Mouse (Mus musculus) heart, embryonic 11.5 days (tissue): ENCODE results near the gene Pkd1l1. TPM values are rescaled to one million over a fixed set of nuclear protein-coding genes. Genes with fewer than 3 reads are reported as not detected.
A peak's percentile ranks its signal among the peaks of the same experiment; 100 is the strongest.

Experiments
- ATAC-seq: fragments of 200-750 bp; cut with Nextera tagmentation; replicated peaks from 2 replicates; pipeline ENCODE4 v1.8.0; 2017; ENCODE audit warnings: moderate library complexity; ENCODE audit not compliant: insufficient number of reproducible peaks, low FRiP score, low TSS enrichment
- H3K27ac ChIP-seq: fragments of 300-500 bp; sonication (generic); 2 replicates; pipeline ENCODE4 v1.5.1; 2014; ENCODE audit warnings: mild to moderate bottlenecking, low read depth, low read length
- H3K27me3 ChIP-seq: fragments of 300-500 bp; sonication (generic); 2 replicates; pipeline ENCODE4 v1.6.1; 2014; ENCODE audit warnings: mild to moderate bottlenecking, low read length, mixed read lengths; ENCODE audit not compliant: control insufficient read depth, insufficient read depth
- H3K36me3 ChIP-seq: fragments of 300-500 bp; sonication (generic); 2 replicates; pipeline ENCODE4 v1.6.1; 2014; ENCODE audit warnings: mild to moderate bottlenecking, low read length, moderate library complexity, mixed read lengths; ENCODE audit not compliant: control insufficient read depth, insufficient read depth
- H3K4me1 ChIP-seq: fragments of 300-500 bp; sonication (generic); 2 replicates; pipeline ENCODE4 v1.6.1; 2014; ENCODE audit warnings: low read length; ENCODE audit not compliant: control insufficient read depth, insufficient read depth
- H3K4me2 ChIP-seq: fragments of 300-500 bp; sonication (generic); 2 replicates; pipeline ENCODE4 v1.6.1; 2014; ENCODE audit warnings: mild to moderate bottlenecking, moderate library complexity
- H3K4me3 ChIP-seq: fragments of 300-500 bp; sonication (generic); 2 replicates; pipeline ENCODE4 v1.5.1; 2014; ENCODE audit warnings: low read depth, low read length
- H3K9ac ChIP-seq: fragments of 300-500 bp; sonication (generic); 2 replicates; pipeline ENCODE4 v1.6.1; 2014; ENCODE audit warnings: mild to moderate bottlenecking, low read depth, low read length, moderate library complexity
- H3K9me3 ChIP-seq: fragments of 300-500 bp; sonication (generic); replicated peaks from 2 replicates; pipeline ENCODE4 v1.6.1; 2016; ENCODE audit warnings: low read length; ENCODE audit not compliant: control insufficient read depth
- WGBS: fragments of 180-500 bp; shearing (Covaris S2); extraction: QIAGEN DNeasy Blood & Tissue Kit; methylation state at CpG from one replicate; pipeline ENCODE4 v1.1.7; 2014; ENCODE audit not compliant: insufficient replicate concordance; 5-methylcytosine and 5-hydroxymethylcytosine counted together
- polyA plus RNA-seq: library from polyadenylated mRNA; unstranded; fragments of >200 nt; fragmentation: Nextera tagmentation; extraction: Ambion mirVana; gene quantifications from 2 replicates; pipeline ENCODE4 v1.2.1, GENCODE M21; 2014

The Pkd1l1 gene
- polyA plus RNA-seq, result 0.07 TPM in 1 of 2 replicates, not detected in the other

DNA sequence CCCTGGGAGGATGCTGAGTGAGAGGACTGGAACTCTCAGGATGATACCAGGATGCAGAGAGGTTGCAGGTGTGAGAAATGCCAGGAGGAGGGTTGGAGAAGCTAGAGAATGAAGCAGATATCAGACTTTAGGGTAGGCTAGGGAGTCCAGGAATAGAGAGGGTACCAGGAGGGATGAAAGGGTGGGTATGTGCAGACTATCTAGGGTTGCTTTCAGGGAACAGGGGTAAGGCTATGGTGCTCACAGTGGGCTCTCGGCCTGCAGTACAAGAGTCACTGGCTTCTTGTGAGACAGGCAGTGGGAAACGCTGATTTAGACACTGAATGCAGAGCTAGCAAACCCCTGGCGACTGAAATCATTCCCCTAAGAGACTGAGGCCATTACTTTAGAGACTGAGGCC lies at the start of gene Pkd1l1:
Pkd1l1 (minus strand) TSS at position 101 of the 400 bp plus-strand sequence.
- H3K4me2 ChIP-seq, result no peak within 1 kb of the TSS
- WGBS, result 75% methylated on average over 3 of the region's 3 CpGs
- H3K9ac ChIP-seq, result no peak within 1 kb of the TSS

DNA sequence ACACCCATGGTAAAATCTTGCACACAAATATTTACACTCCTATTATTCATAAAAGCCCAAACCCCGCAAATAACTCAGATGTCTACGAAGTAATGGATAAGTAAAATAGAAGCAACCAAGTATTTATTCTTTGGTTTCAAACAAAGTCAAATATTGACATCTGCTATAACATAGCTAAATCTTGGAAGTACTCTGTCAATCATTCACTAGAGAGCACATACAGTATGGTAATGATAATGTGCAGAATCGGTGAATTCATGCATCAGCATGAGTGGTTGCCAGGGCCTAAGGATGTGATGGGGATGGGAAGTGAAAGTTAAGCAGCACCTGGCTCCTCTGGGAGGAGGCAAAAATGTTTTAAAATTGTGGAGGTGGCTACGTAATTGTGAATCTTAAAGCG lies 47.1 kb upstream of the Pkd1l1 start:
- no peaks in the 10 kb centered on the region for H3K36me3 ChIP-seq
- WGBS, result 84% methylated on average over 5 of the region's 5 CpGs

More for the DNA sequence above, at the start of gene Pkd1l1:
- no peaks in the 10 kb centered on the region for H3K27me3 ChIP-seq
- no peaks in the 10 kb centered on the region for H3K4me1 ChIP-seq
- H3K27ac ChIP-seq, result no peak within 1 kb of the TSS
- no peaks in the 10 kb centered on the region for H3K36me3 ChIP-seq
- no peak for ATAC-seq
- no peaks in the 10 kb centered on the region for H3K9me3 ChIP-seq
- H3K4me3 ChIP-seq, result no peak within 1 kb of the TSS

DNA sequence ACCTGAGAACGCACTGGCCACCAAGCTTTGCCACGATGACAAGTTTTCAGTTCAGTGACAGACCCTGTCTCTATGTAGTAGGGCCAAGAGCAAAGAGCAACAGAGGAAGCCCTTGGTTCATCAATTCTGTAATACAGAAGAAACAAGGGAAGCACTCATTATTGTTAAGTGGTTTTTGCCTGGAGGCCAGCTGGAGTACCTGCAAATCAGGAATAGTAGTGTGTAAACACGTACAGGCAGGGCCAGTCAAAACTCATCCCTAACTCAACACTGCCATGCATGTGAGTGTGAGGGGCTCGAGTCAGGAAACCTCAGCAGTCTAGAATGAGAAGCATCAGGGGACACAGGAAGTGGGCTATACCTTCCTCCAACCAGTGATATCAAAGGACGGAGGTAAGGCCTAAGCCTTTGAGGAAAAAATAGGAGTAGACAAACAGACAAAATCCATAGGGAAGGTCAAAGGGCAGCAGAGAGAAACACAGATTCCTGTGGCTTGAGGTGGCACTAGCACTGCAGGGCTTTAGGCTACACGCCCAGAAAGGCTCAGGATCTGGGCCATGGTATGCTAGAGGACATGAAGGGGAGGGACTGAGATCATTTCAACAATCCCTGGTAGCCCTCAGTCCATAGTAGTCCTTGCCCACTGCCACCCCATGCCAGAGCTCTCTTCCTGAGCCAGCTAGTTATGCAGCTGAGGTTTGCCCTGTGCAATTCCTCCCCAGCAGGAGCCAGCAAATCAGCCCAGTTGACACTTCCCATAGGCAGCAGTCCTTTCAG lies 45.6 kb upstream of the Pkd1l1 start:
- H3K36me3 ChIP-seq, result no peaks in the 10 kb centered on the region
- ATAC-seq, result no peak
- no peak overlapping the region for H3K9ac ChIP-seq
- H3K9me3 ChIP-seq, result no peaks in the 10 kb centered on the region
- H3K4me3 ChIP-seq, result no peak overlapping the region
- H3K4me2 ChIP-seq, result no peak overlapping the region
- no peaks in the 10 kb centered on the region for H3K27me3 ChIP-seq
- WGBS, result 72% methylated on average over 6 of the region's 6 CpGs
- H3K4me1 ChIP-seq, result no peaks in the 10 kb centered on the region
- no peak overlapping the region for H3K27ac ChIP-seq

More for the DNA sequence above, 47.1 kb upstream of the Pkd1l1 start:
- Histone ChIP-seq H3K4me3 (no peak overlapping the region), H3K9me3 (no peaks in the 10 kb centered on the region), H3K27me3 (no peaks in the 10 kb centered on the region), H3K27ac (no peak overlapping the region), H3K4me2 (no peak overlapping the region), H3K9ac (no peak overlapping the region), H3K4me1 (no peaks in the 10 kb centered on the region)
- ATAC-seq, result no peak

DNA sequence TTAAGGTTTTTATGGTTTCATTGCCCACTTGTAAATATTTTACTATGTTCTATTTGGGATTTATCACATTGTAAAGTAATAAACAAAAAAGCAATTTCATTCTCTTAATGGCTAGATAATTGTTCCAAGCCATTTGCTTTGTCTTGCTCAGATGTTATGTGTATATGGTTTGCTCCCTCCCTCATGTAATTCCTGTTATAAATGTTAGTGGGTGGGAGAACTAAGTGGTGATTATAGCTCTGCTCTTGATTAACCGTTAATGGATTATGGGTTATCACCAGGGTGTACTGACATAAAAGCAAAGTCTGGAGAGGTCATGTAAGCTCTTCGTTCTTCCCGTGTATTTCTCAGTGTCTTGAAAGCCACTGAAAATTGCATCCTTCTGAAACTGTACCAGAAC lies 41.7 kb upstream of the Pkd1l1 start:
- H3K4me3 ChIP-seq, result no peak overlapping the region
- no peak overlapping the region for H3K9ac ChIP-seq
- no peaks in the 10 kb centered on the region for H3K9me3 ChIP-seq
- H3K4me1 ChIP-seq, result peaks cover 6% of the 10 kb centered on the region
- no peak overlapping the region for H3K27ac ChIP-seq
- no peaks in the 10 kb centered on the region for H3K36me3 ChIP-seq
- H3K4me2 ChIP-seq, result no peak overlapping the region
- ATAC-seq, result no peak
- 74% methylated on average over 3 of the region's 3 CpGs for whole genome bisulfite sequencing
- no peaks in the 10 kb centered on the region for H3K27me3 ChIP-seq

DNA sequence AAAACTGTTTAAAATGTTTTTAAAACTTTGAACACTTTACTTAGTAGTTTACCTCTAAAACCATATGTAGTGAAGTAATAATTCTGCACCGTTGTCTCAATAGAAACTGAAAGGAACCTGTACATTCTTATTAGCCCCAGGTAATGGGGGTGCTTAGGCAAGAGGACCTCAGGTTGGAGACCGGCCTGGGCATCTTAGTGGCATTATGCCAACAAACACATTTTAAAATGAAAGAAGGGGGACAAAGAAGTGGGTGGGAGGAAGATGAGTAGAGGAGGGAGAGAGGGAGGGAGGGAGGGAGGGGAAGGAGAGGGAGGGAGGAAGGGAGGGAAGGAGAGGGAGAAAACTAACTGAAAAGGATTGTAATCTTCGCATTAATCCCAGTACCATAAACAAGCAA lies 38.3 kb upstream of the Pkd1l1 start:
- no peaks in the 10 kb centered on the region for H3K27me3 ChIP-seq
- H3K27ac ChIP-seq, result no peak overlapping the region; the same call in 1 of the 2 replicates
- no peaks in the 10 kb centered on the region for H3K36me3 ChIP-seq
- peaks cover 8% of the 10 kb centered on the region for H3K4me1 ChIP-seq
- 2% methylated on average over 3 of the region's 3 CpGs for WGBS
- H3K4me3 ChIP-seq, result peak overlapping the region; percentile 82
- ATAC-seq, result no peak; the same call in 1 of the 2 replicates
- H3K9me3 ChIP-seq, result no peaks in the 10 kb centered on the region
- peak overlapping the region; percentile 96 for H3K9ac ChIP-seq
- peak overlapping the region; percentile 70 for H3K4me2 ChIP-seq

DNA sequence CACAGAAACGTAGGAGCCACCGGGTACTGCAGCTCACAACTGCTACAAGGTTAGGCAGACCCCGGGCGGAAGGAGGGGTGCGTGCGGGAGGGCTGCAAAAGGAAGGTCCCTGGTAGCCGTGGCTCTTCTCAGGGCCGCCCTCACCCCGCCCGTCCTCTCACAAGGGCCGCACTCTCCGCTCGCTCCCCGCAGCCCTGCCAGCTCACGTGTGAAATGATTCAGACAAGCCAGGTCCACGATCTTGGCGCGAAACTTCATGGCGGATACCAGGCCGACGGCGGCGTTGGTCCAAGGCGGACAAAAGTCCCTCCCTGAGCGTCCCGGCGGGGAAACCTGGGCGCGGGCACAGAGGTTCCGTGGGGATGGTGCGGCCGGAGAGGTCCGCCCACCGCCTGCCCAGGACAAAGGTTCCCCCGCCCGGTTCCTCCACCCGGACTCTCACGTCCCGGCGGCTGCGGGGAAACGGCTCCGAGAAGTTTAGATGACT lies 37.8 kb upstream of the Pkd1l1 start, which contains the start of gene Hus1:
Hus1 (minus strand) TSS at position 339 of the 487 bp plus-strand sequence.
- Histone ChIP-seq H3K27ac (peak within 1 kb of the TSS; percentile 90), H3K9me3 (no peaks in the 10 kb centered on the region), H3K4me1 (peaks cover 8% of the 10 kb centered on the region), H3K9ac (peak within 1 kb of the TSS; percentile 96), H3K4me2 (peak within 1 kb of the TSS; percentile 70), H3K36me3 (0 out of 2 replicates have a peak, but pooled peaks cover 2% of the 10 kb centered on the region), H3K4me3 (peak within 1 kb of the TSS; percentile 82), H3K27me3 (no peaks in the 10 kb centered on the region)
- WGBS, result 0% methylated on average over 43 of the region's 43 CpGs
- peak; percentile 93 for ATAC-seq

DNA sequence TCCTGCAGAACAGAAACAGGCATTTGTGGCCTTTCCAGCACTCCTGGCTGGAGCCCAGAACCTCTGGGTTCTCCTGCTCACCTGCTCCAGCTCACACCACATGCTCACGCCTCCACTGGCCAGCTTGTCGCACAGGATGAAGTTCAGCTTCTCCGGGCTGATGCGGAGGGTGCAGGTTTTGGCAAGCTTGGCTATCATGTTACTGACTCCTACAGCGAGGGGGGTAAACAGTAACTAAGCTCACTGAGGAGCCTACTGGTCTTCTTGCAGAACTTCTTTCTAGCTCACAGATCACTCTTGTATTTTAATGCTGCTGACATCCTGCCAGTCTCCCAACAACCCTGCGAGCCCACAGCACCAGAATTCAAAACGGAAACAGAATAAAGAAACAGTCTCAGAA lies 37.4 kb upstream of the Pkd1l1 start:
- Histone ChIP-seq H3K9ac (peak overlapping the region; percentile 96), H3K27me3 (no peaks in the 10 kb centered on the region), H3K9me3 (no peaks in the 10 kb centered on the region), H3K27ac (peak overlapping the region; percentile 90), H3K4me3 (peak overlapping the region; percentile 82), H3K4me1 (peaks cover 8% of the 10 kb centered on the region), H3K4me2 (peak overlapping the region; percentile 70), H3K36me3 (0 out of 2 replicates have a peak, but pooled peaks cover 5% of the 10 kb centered on the region)
- ATAC-seq, result peak; percentile 72
- WGBS, result 0% methylated on average over 7 of the region's 7 CpGs

DNA sequence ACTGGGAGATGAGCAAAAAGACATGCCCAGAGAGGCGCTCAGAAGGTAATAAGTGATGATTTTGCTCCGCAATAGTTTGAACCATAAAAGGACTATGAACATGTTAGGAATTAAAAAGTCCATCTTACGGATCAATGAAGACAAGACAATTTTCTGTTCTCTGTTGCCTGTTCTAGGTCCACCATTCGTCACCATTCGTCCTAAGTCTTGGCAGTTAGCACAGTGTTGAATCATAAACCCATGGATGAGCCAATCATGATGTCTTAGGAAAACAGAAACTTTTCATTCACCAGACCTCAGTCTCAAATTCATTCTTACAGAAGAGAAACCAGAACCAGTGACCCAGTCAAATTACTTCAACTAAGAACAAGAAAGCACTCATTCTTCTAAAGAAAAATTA lies 35.7 kb upstream of the Pkd1l1 start:
- ATAC-seq, result no peak
- no peak overlapping the region for H3K4me2 ChIP-seq
- peaks cover 8% of the 10 kb centered on the region for H3K4me1 ChIP-seq
- H3K9me3 ChIP-seq, result no peaks in the 10 kb centered on the region
- H3K4me3 ChIP-seq, result no peak overlapping the region
- H3K36me3 ChIP-seq, result peaks cover 14% of the 10 kb centered on the region
- no peaks in the 10 kb centered on the region for H3K27me3 ChIP-seq
- no peak overlapping the region for H3K27ac ChIP-seq
- no peak overlapping the region for H3K9ac ChIP-seq
- WGBS, result 97% methylated on average over 5 of the region's 5 CpGs
